Mouse (Mus musculus) left cerebral cortex, postnatal 36 days (tissue): Measurements from ENCODE around the gene Slf2. TPM values are rescaled to one million over a fixed set of nuclear protein-coding genes. Genes with fewer than 3 reads are reported as not detected.
A peak's percentile ranks its signal among the peaks of the same experiment; 100 is the strongest.

Experiments
- DNase-seq, 2 experiments: peaks; one replicate each; pipeline ENCODE4 v3.0.0; 2021 to 2022; ENCODE audit warnings: low spot score in 2 of 2, mixed read lengths in 1 of 2
- intact Hi-C: fragments of 180-260 bp; cut with DNase I; formaldehyde crosslinking; loops from one replicate; pipeline ENCODE4 v1.15.1; 2025
- total RNA-seq, 2 experiments: library from RNA; stranded (reverse); gene quantifications; 2 replicates each; pipeline ENCODE4 v1.2.3; 2021

Gene Slf2
- total RNA-seq, 2 experiments from 2014 or later: 26.2 to 44.3 TPM

DNA sequence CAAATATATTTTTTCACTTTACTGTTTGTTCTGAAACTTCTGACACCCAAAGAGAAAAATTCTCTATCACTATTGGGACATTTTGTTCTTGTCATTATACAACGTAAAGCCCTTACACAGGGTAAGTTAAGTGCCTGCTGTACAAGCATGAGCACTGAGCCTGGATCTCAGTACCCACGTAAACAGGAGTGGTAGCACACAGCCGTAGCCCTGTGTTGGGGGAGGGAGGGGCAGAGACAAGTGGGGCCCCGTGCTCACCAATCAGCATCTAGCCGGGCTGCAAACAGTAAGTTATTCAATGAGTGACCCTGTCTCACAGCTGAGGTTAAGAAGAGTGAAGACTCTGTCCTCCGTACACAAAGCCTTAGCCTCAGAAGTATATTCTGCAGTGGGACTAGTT, 45.7 kb downstream of the Slf2 start:
- intact Hi-C loops: no loop called here
- DNase-seq: no peak

DNA sequence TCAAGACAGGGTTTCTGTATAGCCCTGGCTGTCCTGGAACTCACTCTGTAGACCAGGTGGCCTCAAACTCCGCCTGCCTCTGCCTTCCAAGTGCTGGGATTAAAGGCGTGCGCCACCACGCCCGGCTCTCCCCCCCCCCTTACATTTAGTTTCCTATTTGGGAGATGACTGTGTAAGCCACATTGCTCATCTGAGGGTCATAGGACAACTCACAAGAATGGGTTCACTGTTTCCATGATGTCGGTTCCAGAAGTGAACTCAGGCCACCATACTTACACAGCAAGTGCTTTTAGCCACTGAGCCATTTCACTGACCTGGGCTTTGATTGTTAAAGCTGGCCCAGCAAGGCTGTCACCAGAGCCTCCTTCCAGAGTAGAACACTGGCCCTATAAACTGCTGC, 46.2 kb downstream of the Slf2 start:
- intact Hi-C loops: no loop called here
- no peak for DNase-seq

DNA sequence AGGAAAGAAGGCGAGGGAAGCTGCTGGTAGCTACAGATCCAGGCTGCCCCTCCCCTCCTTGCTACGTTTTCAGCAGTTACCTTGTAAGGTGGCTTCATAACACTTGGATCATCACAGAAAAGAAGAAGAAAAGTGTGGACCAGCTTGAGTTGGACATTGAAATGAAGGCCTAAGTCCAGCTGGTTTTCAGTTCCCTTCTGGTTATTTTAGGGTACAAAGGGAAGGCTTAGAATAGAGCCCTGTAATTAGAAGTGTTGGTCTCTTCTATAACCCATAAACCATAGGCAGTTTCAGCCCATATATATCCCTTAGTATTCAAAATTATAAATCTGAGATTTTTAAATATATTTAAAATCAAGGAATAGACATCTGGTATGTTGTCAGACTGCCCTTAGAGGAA, 49.8 kb downstream of the Slf2 start:
- intact Hi-C loops: no loop called here
- no peak for DNase-seq

DNA sequence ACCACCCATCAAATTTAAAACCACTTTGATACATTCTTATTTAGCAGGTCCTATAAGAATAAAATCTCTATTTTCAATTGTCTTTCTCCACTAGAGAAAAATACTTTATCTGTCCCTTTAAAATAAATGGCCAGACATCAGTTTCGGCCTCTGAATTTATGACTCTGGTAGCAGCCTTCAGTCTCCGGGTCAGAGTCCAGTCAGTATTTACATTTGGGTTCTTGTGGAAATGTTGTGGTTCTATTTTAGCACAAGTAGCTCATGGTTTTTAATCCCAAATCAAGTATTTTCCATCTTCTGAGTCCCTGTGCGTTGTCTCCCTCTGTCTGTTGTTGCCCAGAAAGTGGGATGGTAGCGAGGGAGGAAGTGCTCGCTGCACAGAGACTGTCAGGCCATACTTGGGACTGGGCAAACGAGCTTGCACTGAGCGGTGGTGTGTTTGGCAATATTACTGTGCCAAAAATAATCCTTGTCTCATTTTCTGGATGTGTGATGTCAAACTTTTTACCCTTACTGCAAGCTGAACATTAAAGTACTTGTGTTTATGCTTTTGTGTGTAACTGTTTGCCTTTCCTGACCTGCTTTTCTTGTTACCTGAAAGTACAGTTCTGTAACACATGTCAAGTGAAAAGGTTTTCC, 51.6 kb downstream of the Slf2 start:
- no peak for DNase-seq
- intact Hi-C loops: no loop called here

DNA sequence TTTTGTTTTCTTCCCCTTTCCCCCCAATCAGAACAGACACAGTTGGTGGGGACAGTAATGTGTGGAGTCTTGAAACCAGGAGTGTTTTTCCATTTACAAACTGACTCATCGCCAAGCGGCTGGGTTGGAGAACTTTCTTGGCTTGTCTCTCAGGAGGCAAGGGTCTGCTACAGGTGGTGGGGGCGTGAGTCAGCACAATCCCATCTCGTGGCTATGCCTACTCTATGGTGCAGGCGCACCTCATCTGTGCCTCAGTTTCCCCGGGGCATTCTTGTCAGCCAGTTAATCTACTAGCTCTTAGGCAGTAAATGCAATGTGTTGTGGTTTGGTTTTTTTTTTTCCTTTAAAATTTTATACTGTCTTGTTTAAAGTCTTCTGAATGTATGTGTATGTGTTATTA, 52.4 kb downstream of the Slf2 start:
- intact Hi-C loops: no loop called here
- DNase-seq: no peak

DNA sequence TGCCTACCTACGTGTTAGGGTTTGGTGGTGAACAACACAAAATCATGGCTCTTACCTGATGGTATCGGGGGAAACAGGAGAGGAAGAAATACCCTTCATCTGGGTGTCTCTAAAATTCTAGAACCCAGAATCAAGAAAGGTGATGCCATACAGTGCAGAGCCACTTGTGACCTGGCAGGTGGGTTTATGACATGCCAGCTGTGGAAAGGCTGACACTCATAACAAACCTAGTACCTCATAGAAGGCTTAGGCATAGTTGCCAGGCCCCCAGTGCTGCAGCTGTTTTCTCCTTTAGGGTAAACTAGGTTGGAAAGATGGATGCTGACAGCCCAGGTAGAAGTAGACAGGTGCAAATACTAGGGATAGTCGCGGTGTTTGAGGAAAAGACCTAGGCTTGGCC, 53.5 kb downstream of the Slf2 start:
- intact Hi-C loops: no loop called here
- DNase-seq: no peak

DNA sequence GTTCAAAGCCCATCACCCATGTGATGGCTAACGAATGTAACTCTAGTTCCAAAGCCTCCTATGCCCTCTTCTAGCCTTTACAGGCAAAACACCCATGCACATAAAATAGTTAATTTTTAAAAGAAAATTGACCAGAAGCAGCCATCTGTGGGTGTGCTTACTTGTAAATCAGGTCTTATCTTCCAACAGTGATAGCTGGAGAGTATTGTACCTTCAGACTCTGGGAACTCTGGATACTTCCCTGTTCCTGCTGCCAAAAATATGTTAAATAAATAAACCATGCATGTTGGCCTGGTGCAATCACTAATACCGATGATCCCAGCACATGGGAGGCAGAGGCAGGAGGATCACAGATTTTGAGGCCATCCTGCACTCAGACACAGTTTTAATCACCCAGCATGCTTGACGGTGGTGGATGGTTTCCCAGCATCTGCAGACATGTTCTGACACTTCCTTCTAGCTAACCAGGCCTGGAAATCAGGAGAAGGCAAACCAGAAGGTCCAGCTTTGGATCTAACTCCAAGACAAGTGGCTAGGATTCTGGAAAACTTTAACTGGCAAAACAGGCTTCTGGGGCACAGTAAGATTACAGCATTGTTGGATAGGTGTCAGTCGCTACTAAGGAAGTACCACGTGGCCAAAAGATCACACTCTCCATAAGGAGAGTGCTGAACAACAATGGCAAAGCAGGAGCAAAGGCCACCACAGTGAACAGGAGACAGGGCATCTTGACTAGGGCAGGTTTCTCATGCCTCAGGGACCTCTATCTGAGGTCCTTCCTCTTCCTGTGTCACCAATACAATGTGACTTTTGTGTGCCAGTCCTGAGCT, 54.4 kb downstream of the Slf2 start:
- DNase-seq: no peak

DNA sequence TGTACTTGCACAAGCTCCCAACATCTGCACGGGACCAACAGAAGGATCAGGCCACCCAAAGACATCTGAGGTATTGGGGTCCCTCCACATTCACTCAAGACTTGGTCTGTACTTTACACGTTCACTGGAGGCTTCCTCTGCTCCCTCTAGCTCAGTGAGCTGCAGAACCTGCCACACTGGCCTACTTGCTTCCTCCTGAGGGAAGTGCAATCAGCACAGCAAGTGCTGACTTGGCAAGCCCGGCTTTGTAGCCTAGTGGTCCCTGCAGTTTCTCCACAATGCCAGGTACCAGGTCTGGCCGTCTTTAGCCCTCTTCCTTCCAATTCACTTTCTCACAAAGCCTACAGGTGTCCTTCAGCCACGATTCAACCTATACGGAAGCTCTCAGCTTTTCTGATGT, 56.1 kb downstream of the Slf2 start:
- intact Hi-C loops: no loop called here
- no peak for DNase-seq

More for the DNA sequence above, 54.4 kb downstream of the Slf2 start:
- intact Hi-C loops: no loop called here

DNA sequence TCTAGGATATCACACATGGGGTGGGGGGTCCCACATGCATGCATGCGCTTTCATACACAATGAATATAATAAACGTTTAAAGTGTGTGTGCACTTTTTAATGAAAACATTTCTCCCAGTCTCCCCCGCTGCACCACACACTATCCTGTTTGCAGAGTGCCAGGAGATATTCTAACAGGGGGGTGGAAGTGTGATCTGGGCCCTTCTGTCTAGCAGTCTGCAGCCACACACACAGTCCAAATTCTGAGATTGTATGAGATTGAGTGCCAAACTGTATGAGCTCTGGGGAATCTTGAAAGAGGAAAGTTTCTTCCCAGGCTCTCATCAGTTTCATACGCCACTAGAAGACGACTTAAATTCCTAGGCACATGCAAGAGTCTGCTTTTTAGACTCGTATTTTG, 56.9 kb downstream of the Slf2 start:
- peak; percentile 54 to 70 for DNase-seq
- intact Hi-C loops: no loop called here

DNA sequence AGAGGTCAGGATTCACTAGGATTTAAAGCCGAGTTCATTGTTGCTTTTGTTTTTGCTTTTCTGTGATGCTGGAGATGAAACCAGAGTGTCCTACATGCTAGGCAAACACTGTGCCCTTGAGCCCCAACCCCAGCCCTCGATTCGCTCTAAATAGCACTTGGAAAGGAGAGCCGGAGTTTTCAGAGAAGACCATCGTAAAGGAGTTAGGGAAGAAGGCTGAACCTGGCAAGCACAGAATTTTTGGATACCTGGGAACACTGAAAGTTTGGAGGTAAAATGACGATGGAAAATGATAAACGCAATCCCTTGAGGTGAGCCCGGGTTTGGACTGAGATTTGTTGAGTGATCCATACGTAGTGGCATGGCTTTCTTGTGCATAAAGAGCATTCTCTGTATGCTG, 57.4 kb downstream of the Slf2 start:
- no peak for DNase-seq
- intact Hi-C loops: no loop called here

DNA sequence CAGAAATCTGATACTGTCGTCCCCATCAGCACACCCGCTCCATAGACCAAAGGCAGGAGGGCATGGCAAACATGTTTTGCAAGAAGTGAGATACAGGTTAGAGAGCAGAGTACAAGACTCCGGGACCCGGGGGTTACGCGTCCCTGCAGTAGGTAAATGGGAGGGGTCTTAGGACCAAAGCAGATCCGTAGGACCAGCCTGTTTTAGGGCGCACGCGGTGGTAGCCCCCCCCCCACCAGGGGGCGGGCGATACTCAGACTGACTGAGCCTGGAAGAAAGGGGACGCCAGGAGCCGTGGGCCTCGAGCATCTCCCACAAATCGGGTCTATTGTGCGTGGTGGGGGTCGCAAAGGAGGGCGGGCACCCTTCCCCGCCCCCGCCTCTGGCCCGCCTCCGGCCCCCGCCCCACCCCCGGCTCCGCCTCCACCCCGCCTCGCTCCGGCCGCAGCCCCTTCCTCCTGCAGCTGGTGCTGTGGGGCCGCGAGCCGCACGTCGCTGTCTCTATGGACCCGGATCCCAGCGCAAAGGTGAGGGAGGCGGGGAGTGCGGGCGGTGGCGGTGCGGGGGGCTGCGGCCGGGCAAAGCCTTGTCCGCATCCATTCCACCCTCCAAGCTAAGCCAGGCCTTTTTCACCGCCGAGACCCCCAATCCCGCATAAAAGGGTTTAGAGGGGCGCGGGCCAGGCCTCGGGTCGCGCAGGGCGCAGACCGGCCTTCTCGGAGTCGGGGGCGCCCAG, 58.0 kb downstream of the Slf2 start, which contains the start of gene Sema4g:
Gene Sema4g (plus strand): TSS at position 271 of the 736 bp plus-strand sequence.
- intact Hi-C loops: no loop called here
- no peak for DNase-seq

DNA sequence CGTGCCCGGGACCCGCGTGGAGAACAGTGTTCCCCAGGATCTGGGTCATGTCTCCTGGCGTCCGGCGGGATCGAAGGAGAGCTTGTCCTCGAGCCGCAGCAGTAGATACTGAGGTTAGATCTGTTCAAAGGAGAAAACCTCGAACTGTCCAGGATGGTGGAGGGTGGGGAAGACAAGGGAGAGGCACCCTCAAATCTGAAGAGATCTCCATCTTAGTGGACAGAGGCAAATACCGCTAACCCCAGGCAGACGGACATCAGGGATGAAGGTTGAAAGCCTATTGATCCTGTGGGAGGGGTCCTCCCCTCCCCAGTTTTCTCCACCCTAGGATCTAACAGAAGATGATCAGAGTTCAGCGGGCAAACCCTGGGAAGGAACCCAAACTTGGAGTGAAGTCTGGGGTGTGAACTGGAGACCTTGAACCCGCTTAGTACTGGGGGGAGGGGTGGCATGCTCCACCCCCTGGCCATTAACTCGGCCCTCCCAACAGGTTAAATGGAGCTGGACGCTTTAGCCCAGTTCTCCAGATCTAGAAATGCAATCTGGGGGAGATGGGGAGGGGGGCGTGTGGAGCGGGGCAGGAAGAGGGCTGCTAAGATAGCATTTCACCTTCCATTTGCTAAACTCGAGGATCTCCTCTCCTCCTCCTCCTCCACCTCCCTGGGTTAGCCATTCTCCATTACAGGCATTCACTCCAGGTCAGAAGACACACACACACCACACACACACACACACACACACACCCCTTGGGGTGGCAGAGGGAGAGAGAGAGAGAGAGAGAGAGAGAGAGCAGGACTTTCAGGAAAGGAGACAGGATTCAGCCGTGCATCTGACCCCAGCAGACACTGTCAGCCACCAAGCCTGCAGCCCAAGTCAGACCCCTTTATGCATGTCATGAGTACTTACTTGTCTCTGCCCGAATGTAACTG, 58.9 kb downstream of the Slf2 start:
- no peak for DNase-seq
- intact Hi-C loops: no loop called here

DNA sequence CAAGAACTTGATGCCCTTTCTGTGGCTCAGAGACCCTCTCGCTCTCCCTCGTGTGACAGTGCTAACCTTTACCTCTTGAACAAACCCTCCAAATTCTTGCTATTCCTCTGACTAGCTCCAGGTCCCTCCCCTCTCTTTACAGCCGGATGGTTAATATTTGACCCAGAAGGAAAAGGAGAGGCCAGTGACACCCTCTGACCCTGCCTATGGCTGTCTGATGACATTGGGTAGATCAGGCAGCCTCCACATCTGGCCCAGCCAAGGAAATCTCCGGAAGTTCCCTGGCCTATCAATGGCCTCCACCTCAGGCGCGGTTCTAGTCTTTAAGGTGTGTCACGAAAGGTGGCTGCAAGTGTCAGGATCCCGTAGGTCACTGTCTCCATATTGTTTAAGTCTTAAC, 60.1 kb downstream of the Slf2 start:
- intact Hi-C loops: no loop called here
- DNase-seq: no peak

DNA sequence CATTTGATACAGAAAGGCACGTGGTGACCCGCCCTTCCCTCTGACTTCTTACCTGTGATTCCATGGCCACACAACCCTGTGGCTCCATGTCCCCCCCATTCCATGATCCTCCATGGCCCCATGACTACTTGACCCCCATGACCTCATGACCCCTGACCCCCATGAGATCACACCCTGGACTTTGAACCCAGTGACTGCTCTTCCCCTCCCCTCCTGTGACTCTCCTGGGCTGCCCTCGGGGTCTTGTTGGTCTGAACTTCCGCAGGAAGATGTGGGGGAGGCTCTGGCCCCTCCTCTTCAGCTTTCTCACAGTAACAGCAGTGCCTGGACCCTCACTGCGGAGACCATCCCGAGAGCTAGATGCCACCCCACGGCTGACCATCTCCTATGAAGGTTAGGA, 61.3 kb downstream of the Slf2 start:
- DNase-seq: no peak
- intact Hi-C loops: no loop called here

DNA sequence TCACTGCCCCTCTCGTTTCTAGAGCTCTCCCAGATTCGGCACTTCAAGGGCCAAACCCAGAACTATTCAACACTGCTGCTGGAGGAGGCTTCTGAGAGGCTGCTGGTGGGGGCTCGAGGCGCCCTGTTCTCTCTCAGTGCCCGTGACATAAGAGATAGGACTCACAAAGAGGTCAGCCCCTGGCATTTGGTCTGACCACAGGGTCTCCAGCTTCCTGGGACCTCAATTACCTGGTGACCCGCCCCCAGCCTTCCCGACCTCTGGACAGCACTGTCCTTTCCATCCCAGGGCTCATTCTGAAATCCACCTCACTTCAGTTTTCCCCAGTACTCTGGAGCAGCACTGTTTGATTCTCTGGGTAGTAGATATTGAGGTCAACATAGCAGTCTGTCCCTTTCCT, 61.8 kb downstream of the Slf2 start:
- intact Hi-C loops: no loop called here
- DNase-seq: no peak

DNA sequence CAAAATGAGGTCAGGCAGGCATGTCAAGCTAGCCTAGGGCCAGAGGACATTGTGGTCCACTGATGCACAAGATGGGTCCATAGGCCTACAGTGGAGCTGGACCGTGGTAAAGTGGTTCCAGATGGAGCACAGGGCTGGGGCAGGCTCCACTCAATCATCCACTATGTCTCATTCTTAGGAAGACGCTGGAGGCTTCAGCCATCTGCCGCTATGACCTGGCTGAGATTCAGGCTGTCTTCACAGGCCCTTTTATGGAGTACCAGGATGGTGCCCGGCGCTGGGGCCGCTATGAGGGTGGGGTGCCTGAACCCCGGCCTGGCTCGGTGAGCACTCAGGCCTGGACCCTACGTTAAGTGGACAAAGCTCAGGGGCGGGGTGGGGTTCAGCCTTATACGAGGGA, 66.8 kb downstream of the Slf2 start:
- no peak for DNase-seq
- intact Hi-C loops: no loop called here

DNA sequence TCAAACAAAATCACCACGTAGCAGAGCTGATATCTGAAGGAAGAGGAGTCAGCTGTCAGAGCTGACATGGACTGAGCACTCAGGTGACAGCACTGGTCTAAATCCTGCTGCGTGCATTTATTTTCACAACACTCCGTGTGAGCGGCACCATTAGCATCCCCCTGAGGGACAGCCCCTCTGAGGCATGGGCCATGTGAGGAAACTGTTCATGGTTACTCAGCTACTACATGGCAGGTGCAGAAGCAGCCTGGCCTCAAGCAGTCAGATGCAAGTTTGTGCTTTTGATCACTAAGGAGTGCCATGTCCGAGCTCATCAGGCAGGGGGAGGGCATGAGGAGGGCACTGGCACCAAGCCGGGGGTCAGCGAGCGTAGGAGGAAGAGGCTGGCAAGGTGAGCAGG, 68.7 kb downstream of the Slf2 start:
- intact Hi-C loops: no loop called here
- DNase-seq: no peak

DNA sequence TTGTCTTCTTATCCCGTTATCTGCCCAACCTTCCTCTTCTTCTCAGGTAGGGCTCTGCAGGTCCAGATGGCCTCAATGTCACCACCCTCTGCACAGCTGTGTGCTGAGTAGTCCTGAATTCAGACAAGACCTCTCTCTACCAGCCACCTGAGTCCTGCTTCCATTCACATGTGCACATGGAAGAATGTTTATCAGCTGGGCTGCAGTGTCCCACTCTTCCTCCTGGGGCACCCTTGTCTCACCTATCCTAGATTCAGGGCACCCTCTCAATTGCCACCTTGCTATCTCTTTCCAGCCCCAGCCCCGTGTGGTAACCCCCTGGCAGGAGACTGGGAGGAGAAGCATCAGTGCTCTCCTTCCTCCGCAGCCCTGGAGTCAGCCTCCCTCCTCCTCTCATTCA, 71.3 kb downstream of the Slf2 start:
- intact Hi-C loops: no loop called here
- no peak for DNase-seq

DNA sequence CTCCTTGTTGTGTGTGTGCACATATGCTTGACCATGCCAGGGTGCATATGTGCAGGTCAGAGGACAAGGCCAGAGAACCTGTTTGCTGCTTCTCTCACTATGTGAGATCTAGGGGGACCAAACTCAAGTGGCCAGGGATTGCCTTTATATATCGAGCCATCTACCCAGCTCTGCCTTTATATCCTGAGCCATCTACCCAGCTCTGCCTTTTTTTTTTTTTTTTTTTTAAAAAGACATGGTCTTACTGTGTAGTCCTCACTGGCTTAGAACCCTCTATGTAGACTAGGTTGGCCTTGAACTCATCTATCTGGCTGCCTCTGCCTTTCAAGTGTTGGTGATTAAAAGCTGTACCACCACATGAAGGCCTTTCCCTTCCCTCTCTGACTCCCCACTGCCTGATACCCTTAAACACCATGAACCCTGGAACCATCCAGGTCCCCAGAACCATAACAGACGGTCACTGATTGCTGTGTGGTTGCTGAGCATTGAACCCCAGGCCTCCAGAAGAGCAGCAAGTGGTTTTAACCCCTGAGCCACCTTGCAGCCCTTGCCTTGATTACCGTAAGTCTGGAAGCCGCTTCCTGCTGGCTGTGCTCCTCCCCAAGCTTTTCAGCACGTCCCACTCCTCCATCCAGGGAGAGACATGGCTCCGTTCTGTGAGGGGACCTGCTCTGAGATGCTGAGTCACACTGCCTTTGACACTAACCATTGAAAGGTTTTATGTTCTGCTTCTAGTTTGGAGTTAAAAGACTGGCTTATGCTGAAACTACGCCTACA, 73.0 kb downstream of the Slf2 start:
- no peak for DNase-seq
- intact Hi-C loops: no loop called here
